Mouse (Mus musculus): Measurements from ENCODE around the gene Mon1b. TPM values are rescaled to one million over a fixed set of nuclear protein-coding genes. Genes with fewer than 3 reads are reported as not detected.

The Mon1b gene
- 16.6 TPM for total RNA-seq (2023)

DNA sequence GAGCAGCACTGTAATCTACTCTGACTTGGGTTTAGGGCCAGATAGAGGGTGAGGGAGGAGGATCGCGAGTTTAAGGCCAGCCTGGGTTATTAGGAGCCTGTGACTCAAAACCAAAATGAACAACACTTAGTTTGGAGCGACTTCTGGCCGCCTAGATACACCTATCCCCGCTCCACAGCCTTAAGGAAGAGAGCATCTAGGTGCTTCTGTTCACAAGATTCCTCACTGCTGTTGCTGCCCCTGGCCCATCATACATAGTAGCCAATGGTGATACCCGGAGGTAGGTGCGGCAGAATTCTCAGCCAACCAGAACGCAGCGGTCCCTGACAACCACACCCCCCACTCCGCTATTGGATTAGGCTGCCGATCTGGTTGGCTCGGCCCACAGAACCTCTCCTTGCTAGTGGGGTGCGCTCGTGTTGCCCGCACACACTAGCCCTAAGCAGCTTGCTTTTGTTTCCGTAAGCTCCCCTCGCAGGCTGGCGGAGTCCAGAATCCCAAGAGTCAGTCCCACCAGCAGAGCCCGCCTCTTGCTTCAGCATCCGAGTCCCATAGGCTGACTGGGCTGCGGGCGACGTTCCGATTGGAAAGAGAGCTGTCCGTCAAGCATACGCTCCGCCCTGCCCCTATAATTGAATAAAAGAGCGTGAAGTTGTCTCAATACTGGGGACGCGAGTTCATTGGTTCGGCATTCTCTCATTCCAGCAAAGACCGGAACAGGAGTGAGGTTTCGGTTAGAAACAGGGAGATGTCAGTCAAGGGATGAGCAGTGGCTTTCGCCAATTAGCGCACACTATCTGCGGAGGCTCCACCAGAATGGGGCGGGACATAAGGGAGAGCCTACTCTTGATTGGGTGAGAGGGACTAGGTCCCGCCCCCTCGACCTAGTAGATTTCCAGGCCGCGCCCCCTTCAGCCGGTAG lies at the start of gene Mon1b:
Gene Mon1b, plus strand, starts transcription at position 918 of the 922 bp plus-strand sequence.

DNA sequence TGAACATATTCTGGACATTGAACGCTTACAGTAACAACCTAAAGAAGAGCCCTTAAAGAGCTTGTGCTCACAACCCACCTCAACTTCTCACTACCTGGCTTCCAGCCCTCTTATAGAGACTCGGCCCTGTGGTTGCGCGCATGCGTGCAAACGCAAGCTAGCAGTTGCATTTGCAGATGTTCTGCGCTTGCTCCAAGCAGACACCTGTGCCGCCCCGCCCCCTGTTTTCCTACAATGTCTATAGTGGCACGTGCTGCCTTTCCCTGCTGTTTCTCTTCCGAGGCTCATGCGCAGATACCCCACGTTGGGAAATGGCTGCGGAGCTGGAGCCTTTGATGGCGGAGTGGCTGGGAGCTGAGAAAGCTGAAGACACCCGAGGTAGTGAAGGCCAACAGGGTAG lies 7.5 kb downstream of the Mon1b start, which contains the start of gene Syce1l:
Gene Syce1l, plus strand, starts transcription at position 288 of the 400 bp plus-strand sequence.

Other genes with a start within 250 kb of the Mon1b start
- gene Syce1l, start 7.6 kb downstream of the Mon1b start, total RNA-seq (2023): not detected
- gene Adamts18, start 213.2 kb downstream of the Mon1b start, total RNA-seq (2023): not detected